Mouse (Mus musculus) embryonic facial prominence, embryonic 15.5 days (tissue): ENCODE measurements around the gene Gbf1. TPM values are rescaled to one million over a fixed set of nuclear protein-coding genes. Genes with fewer than 3 reads are reported as not detected.

Experiments
- ATAC-seq: fragments of 200-750 bp; cut with Nextera tagmentation; 2 replicates; pipeline ENCODE4 v1.8.0; 2017; ENCODE audit warnings: low read depth, moderate TSS enrichment; ENCODE audit not compliant: insufficient number of reproducible peaks, low FRiP score, low TSS enrichment
- H3K27ac ChIP-seq: fragments of 300-500 bp; sonication (generic); replicated peaks from 2 replicates; pipeline ENCODE4 v1.5.1; 2015; ENCODE audit warnings: mild to moderate bottlenecking, inconsistent platforms
- H3K27me3 ChIP-seq: fragments of 300-500 bp; sonication (generic); 2 replicates; pipeline ENCODE4 v1.6.1; 2015; ENCODE audit warnings: inconsistent platforms
- H3K36me3 ChIP-seq: fragments of 300-500 bp; sonication (generic); 2 replicates; pipeline ENCODE4 v1.6.1; 2015; ENCODE audit warnings: mild to moderate bottlenecking, inconsistent platforms
- H3K4me1 ChIP-seq: fragments of 300-500 bp; sonication (generic); 2 replicates; pipeline ENCODE4 v1.6.1; 2015; ENCODE audit warnings: inconsistent platforms
- H3K4me2 ChIP-seq: fragments of 300-500 bp; sonication (generic); replicated peaks from 2 replicates; pipeline ENCODE4 v1.6.1; 2015; ENCODE audit warnings: mild to moderate bottlenecking, inconsistent platforms
- H3K4me3 ChIP-seq: fragments of 300-500 bp; sonication (generic); replicated peaks from 2 replicates; pipeline ENCODE4 v1.5.1; 2015; ENCODE audit warnings: mild to moderate bottlenecking, inconsistent platforms
- H3K9ac ChIP-seq: fragments of 300-500 bp; sonication (generic); 2 replicates; pipeline ENCODE4 v1.6.1; 2015; ENCODE audit warnings: inconsistent platforms
- H3K9me3 ChIP-seq: fragments of 300-500 bp; sonication (generic); replicated peaks from 2 replicates; pipeline ENCODE4 v1.6.1; 2016; ENCODE audit warnings: inconsistent platforms
- WGBS: fragments of 180-500 bp; shearing (Covaris S2); methylation state at CpG from one replicate; pipeline ENCODE4 v1.1.7; 2015; 5-methylcytosine and 5-hydroxymethylcytosine counted together
- polyA plus RNA-seq: library from polyadenylated mRNA; unstranded; fragments of >200 nt; fragmentation: Nextera tagmentation; extraction: Ambion mirVana; gene quantifications from 2 replicates; pipeline ENCODE4 v1.2.1, GENCODE M21; 2015

Gbf1 gene
- polyA plus RNA-seq, 1 experiment from 2014 or later: 61.2 TPM

DNA sequence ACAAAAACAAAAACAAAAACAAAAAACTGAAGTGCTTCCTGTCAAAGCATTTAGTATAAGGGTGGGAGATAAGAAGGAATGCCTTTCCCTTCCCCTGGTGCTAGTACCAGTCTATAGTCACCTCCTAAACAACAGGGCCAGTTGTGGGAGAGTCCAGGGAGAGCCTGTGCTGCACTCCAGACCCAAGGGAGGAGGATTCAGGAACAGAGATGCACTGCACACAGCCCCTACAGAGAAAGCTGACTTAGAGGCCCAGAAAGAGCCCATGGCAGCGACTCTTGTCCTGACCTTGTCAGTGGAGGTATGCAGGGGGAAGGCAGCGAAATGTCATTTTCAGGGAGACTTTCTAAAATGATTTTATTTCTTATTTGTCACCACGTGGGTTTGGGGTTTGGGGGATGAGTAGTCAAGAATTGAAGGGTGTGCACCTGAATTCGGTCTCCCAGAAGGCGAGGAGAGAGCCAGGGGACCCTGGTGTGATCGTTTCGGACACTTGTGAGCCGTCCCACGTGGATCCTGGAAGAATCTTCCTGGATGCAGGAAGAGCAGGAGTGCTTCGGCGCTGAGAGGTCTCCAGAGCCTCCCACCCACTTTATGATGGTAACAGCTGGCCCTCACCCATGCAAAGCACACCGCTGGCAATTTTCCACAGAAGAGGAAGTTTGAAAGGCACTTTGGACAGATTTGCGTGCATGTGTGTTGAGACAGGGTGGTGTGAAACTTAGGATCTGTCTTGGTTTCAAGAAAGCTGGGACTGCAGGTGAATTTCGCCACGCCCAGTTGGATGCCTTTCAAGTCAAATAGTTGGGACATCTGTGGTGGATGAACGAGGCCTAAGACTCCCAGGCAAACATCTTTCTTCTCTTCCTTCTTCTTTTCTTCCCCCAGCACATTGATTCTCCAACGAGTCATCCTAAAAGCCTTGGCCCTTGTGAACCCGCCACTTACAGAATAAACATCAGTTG is 151.2 kb downstream of the Gbf1 start:
- H3K4me1 ChIP-seq: peaks cover 23% of the 10 kb centered on the region
- peaks cover 15% of the 10 kb centered on the region for H3K36me3 ChIP-seq
- H3K9ac ChIP-seq: peak overlapping the region; percentile 53; the same call in 1 of the 2 replicates
- H3K4me3 ChIP-seq: peak overlapping the region; percentile 77
- no peak for ATAC-seq
- peak overlapping the region; percentile 94 for H3K27ac ChIP-seq
- peak overlapping the region; percentile 95 for H3K4me2 ChIP-seq
- WGBS: 49% methylated on average over 18 of the region's 18 CpGs
- H3K27me3 ChIP-seq: peaks cover 15% of the 10 kb centered on the region; the same call in 1 of the 2 replicates
- H3K9me3 ChIP-seq: no peaks in the 10 kb centered on the region

DNA sequence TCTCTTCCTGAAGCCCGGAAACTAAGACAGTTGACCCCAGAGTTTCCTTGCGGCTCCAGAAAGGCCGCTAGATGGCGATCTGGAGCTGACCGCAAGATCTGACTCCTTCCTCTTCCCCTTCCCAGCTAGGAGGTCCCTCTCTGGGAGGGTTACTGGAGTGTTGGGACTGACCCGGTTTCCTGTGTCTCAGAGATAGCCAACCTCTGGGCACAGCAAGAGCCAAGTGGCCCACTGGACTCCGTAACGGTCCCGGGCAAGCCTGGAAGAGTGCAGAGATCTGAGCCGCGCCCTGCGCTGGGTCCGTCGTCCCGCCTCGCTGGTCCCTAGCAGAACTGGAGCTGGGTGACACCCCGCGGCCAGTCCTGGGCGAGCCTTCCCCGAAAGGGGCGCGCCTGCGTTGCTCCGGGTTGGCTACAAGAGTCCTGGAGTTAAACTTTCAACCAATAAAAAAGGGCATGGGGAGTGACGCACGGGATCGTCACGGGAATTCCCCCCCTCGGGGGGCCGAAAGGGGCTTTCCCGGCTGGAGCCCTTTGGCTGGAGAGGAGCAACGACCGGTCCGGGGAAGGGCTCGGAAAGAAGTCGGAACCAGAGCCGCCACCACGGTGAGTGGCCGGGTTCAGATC is 152.0 kb downstream of the Gbf1 start, which contains the start of gene Nfkb2:
Gene Nfkb2, plus strand, starts transcription at position 105 of the 626 bp plus-strand sequence.
- H3K9ac ChIP-seq: peak within 1 kb of the TSS; percentile 53
- H3K9me3 ChIP-seq: no peaks in the 10 kb centered on the region
- H3K27ac ChIP-seq: peak within 1 kb of the TSS; percentile 94
- peak; percentile 89 for ATAC-seq
- peaks cover 31% of the 10 kb centered on the region for H3K4me1 ChIP-seq
- peaks cover 15% of the 10 kb centered on the region; the same call in 1 of the 2 replicates for H3K27me3 ChIP-seq
- H3K4me2 ChIP-seq: peak within 1 kb of the TSS; percentile 95
- under 1% methylated on average over 39 of the region's 39 CpGs for WGBS
- peak within 1 kb of the TSS; percentile 77 for H3K4me3 ChIP-seq
- peaks cover 18% of the 10 kb centered on the region for H3K36me3 ChIP-seq

DNA sequence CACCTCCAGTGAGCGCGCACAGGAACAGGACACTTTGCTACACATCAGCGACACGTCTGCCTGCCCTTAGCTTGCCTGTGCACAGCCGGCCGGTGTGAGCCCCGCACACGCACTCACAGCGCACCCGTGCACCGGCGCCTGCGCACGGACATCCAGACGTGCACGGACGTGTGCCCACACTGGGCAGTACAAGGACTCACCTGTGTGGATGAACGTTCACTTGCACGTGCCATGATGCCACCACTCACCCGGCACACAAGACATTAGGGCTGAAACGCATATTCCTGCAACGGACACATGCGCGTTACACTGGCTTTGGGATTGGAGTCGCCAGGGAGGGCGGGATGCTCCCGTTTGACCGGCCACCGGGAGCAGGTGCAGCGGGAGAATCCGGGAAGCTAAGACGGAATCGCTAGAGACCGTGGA is 152.6 kb downstream of the Gbf1 start:
- Histone ChIP-seq H3K4me1 (peaks cover 34% of the 10 kb centered on the region), H3K4me2 (peak overlapping the region; percentile 95), H3K27me3 (peaks cover 19% of the 10 kb centered on the region; the same call in 1 of the 2 replicates), H3K27ac (peak overlapping the region; percentile 94), H3K9ac (peak overlapping the region; percentile 53), H3K9me3 (no peaks in the 10 kb centered on the region), H3K36me3 (peaks cover 20% of the 10 kb centered on the region), H3K4me3 (peak overlapping the region; percentile 77)
- ATAC-seq: peak; percentile 12
- WGBS: under 1% methylated on average over 34 of the region's 34 CpGs

DNA sequence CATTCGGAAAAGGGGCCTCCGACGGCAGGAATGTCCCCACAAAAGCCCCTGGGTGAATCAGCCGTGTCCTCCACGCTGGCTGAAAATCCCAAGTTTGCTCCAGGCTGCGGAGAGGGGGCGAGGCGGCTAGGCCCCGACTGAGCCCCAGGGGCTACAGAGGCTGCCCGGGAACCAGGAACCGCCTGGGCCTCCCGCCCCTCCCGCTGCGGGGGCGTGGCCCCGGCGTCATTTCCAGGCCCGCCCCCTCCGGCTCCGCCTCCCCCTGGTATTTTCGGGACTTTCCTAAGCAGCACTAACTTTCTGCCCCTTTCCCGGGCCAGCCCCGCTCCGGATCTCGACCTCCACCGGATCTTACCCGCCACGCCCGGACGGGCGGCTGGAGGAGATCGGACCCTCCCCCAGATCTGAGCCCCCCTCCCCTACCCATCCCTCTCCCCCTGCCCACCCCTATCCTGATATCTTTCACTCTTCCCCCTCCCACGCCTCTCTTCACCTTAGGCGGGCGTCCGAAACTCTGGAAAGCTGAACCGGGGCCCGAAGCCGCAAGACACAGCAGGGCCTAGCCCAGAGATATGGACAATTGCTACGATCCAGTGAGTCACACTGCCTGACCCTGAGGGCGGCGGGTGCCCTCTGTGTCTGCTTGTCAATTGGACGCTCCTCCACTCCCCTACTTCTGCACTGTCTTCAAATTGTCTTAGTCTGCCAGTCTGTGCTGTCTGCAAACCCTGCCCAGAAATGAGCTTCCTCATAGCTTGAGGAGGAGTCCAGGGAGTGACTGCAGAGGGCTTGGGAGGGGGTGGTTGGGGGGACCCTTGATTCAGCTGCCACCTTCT is 153.3 kb downstream of the Gbf1 start:
- WGBS: under 1% methylated on average over 43 of the region's 43 CpGs
- Histone ChIP-seq H3K4me3 (peak overlapping the region; percentile 77), H3K9me3 (no peaks in the 10 kb centered on the region), H3K36me3 (peaks cover 27% of the 10 kb centered on the region), H3K4me2 (peak overlapping the region; percentile 95), H3K27me3 (peaks cover 19% of the 10 kb centered on the region; the same call in 1 of the 2 replicates), H3K27ac (peak overlapping the region; percentile 94), H3K9ac (peak overlapping the region; percentile 53), H3K4me1 (peaks cover 34% of the 10 kb centered on the region)
- ATAC-seq: peak; percentile 77

DNA sequence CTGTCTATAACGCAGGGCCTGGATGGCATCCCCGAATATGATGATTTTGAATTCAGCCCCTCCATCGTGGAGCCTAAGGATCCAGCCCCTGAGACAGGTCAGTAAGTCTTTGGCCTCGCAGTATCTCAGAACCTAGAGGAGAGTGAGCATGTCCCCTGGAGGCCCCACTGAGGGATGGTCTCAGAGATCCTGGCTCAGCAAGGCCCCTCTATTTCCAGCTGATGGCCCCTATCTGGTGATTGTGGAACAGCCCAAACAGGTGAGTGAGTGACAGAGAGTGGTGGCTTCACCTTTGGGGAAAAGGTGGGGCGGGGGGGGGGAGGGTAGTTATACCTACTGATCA is 153.9 kb downstream of the Gbf1 start:
- ATAC-seq: no peak
- peak overlapping the region; percentile 95 for H3K4me2 ChIP-seq
- peaks cover 33% of the 10 kb centered on the region for H3K36me3 ChIP-seq
- peaks cover 19% of the 10 kb centered on the region; the same call in 1 of the 2 replicates for H3K27me3 ChIP-seq
- H3K27ac ChIP-seq: peak overlapping the region; percentile 94; the same call in 1 of the 2 replicates
- H3K4me3 ChIP-seq: peak overlapping the region; percentile 77
- H3K4me1 ChIP-seq: peaks cover 34% of the 10 kb centered on the region
- H3K9ac ChIP-seq: no peak overlapping the region
- 53% methylated on average over 5 of the region's 5 CpGs for WGBS
- H3K9me3 ChIP-seq: no peaks in the 10 kb centered on the region

DNA sequence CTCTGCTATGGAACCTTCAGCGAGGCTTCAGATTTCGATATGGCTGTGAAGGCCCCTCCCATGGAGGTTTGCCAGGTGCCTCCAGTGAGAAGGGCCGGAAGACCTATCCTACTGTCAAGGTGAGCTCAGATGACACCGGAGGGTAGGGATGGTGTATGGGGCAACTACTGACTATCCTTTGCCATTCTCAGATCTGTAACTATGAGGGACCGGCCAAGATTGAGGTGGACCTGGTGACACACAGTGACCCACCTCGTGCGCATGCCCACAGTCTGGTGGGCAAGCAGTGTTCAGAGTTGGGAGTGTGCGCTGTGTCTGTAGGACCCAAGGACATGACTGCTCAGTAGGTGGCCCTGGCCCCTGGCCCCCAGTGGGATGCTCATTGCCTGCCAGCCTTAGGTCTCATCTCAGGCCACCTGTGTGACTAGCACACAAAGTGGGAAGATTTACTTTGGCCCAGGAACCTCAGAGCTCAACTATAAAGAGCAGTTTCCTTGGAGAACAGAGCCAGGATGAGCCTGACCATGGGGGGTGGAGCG is 154.5 kb downstream of the Gbf1 start:
- 91% methylated on average over 9 of the region's 9 CpGs for WGBS
- no peak for ATAC-seq
- peaks cover 34% of the 10 kb centered on the region for H3K4me1 ChIP-seq
- peaks cover 19% of the 10 kb centered on the region; the same call in 1 of the 2 replicates for H3K27me3 ChIP-seq
- H3K36me3 ChIP-seq: peaks cover 39% of the 10 kb centered on the region
- H3K27ac ChIP-seq: no peak overlapping the region
- no peak overlapping the region for H3K9ac ChIP-seq
- H3K4me2 ChIP-seq: no peak overlapping the region
- H3K9me3 ChIP-seq: no peaks in the 10 kb centered on the region
- no peak overlapping the region for H3K4me3 ChIP-seq

DNA sequence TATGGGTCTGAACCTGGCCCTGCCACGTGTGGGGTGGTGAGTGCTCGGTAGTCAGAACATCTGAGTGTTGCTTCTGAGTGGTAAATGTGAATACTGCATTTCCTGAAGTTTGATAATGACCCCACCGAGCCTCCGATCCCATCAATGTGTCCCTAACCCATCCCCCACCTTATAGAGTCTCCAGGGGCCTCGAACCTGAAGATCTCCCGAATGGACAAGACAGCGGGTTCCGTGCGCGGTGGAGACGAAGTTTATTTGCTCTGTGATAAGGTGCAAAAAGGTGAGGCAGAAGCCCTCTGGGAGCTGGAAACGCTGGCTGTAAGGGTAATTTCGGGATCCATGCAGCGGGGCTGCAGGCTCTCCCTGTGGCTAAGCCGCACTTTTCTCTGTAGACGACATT is 155.5 kb downstream of the Gbf1 start:
- peaks cover 34% of the 10 kb centered on the region for H3K4me1 ChIP-seq
- ATAC-seq: no peak
- no peak overlapping the region for H3K4me3 ChIP-seq
- no peak overlapping the region for H3K9ac ChIP-seq
- no peak overlapping the region for H3K4me2 ChIP-seq
- 83% methylated on average over 16 of the region's 16 CpGs for WGBS
- H3K36me3 ChIP-seq: peaks cover 49% of the 10 kb centered on the region
- no peaks in the 10 kb centered on the region for H3K9me3 ChIP-seq
- no peak overlapping the region for H3K27ac ChIP-seq
- peaks cover 27% of the 10 kb centered on the region; the same call in 1 of the 2 replicates for H3K27me3 ChIP-seq

DNA sequence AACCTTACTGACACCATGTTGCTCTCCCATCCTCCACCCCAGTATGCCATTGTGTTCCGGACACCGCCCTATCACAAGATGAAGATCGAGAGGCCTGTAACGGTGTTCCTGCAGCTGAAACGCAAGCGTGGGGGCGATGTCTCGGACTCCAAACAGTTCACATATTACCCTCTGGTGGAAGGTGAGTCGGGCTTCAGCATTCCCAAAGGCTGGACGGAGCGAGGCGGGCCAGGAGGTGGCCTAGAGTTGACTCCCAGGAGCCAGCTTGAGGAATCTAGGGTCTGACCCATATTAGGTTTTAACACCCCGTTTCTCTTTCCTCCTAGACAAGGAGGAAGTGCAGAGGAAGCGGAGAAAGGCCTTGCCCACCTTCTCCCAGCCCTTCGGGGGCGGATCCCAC is 156.0 kb downstream of the Gbf1 start:
- 69% methylated on average over 16 of the region's 16 CpGs for WGBS
- peak overlapping the region; percentile 82 for H3K4me2 ChIP-seq
- peak overlapping the region; percentile 43; the same call in 1 of the 2 replicates for H3K4me3 ChIP-seq
- no peak overlapping the region for H3K27ac ChIP-seq
- ATAC-seq: no peak
- H3K27me3 ChIP-seq: peaks cover 30% of the 10 kb centered on the region
- no peak overlapping the region for H3K9ac ChIP-seq
- H3K4me1 ChIP-seq: peaks cover 34% of the 10 kb centered on the region
- H3K9me3 ChIP-seq: no peaks in the 10 kb centered on the region
- peaks cover 49% of the 10 kb centered on the region for H3K36me3 ChIP-seq

DNA sequence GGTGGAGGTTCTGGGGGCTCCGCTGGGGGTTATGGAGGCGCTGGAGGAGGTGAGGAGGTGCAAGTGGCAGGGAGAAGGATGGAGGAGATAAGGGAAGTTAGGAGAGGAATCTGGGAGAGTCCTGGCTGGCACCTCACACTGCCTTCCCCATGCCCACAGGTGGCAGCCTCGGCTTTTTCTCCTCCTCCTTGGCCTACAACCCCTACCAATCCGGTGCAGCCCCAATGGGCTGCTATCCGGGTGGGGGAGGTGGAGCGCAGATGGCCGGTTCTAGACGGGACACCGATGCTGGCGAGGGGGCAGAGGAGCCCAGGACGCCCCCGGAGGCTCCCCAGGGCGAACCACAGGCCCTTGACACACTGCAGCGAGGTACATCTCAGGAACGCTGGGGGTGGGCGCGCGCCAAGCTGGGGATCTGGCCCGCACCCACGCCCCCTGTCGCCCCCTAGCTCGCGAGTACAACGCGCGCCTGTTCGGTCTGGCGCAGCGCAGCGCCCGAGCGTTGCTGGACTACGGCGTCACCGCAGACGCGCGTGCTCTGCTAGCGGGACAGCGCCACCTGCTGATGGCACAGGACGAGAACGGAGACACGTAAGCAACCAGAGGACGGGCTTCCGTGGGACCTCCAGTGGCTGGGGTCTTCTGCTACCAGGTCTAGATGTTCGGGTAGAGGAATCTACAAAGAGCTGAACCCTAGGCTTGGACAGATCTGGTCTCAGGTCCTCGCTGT is 156.6 kb downstream of the Gbf1 start:
- no peak for ATAC-seq
- H3K4me1 ChIP-seq: peaks cover 28% of the 10 kb centered on the region
- peaks cover 49% of the 10 kb centered on the region for H3K36me3 ChIP-seq
- H3K9ac ChIP-seq: peak overlapping the region; percentile 21; the same call in 1 of the 2 replicates
- peak overlapping the region; percentile 43 for H3K4me3 ChIP-seq
- H3K27ac ChIP-seq: no peak overlapping the region
- H3K9me3 ChIP-seq: no peaks in the 10 kb centered on the region
- H3K4me2 ChIP-seq: peak overlapping the region; percentile 82
- WGBS: under 1% methylated on average over 47 of the region's 47 CpGs
- H3K27me3 ChIP-seq: peaks cover 36% of the 10 kb centered on the region
